Mouse (Mus musculus): Measurements from ENCODE around the gene Vps45.
"Not testable (repeated sequence)": the region's sequence is repeated elsewhere in the genome, so short reads cannot be mapped to it uniquely, and the experiment has no call there.

The Vps45 gene

DNA sequence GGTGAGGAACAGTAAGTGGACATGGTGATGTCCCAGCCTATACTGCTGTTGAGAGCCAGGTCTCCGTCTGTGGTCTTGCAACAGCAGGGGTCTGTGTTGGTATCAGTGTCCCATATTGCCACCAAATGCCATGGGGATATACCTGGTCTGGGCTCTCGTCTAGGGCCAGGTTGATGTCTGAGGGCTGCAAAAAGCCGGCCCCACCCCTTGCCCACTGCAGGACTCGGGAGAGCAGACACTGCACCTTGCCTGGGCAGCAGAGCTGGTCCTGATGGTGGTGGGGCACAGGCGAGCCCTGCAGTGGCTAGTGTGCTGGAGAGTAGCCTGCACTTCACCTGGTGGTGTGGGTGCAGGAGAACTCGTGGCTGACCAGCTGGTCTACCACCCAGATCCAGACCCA lies 19.8 kb upstream of the Vps45 start:
- no peak for DNase-seq

DNA sequence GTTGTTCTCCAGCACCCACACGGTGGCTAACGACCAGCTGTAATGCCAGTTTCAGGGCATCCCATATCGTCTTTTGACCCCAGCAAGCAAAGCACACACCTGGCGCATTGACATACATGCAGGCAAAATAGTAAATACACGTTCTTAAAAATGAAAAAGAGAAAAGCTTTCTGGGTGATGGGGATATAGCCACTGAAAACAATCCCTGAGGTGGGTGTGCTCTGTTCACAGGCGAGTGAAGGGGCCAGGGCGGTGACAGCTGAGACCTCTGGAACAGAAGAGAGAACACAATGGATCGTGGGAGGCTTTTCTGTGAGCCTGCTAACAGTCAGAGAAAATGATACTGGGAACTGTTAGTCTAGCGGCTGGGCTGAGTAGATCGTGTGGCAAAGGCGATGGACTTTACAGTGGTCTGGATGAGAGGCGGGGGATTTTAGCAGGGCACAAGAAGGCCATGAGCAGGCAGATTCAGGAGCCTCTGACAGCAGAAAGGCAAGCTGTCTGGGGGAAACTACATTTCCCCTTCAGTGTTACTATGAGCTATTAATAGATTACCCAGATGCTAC lies 14.7 kb upstream of the Vps45 start:
- DNase-seq, result no peak

DNA sequence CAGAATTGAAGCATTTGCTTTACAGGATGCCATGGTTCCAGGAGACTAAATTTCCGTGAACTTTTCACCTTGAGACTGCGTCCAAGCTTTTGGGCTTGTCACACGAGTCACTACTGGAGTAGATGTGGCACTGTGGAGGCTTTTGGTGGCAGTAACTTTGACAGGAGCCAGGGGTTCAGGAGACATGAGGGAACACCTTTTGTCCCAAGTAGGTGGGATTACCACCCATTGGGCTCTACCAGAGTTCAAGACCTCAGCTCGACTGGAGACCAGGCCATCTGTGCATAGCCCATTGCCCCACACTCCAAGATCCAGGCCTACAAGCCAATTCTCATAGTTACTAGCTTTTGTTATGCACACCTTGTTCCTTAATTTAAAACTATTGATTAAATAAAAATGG lies 12.0 kb upstream of the Vps45 start:
- DNase-seq, result no peak

DNA sequence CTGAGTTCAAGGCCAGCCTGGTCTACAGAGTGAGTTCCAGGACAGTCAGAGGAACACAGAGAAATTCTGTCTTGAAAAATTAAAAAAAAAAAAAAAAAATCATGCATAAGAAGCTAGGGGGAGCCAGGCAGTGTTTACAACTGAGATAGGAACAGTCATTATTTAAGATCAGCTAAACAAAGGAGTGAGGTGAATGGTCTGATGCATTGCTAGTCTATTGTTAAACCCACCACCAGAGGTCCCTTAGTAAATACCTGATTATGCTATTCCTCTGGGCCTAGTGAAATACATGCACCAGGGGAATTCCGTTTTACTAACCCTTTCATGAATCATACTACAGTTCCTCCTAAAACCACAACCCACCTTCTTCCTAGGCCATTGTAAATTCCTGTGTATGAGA lies 11.3 kb upstream of the Vps45 start:
- no peak for DNase-seq

DNA sequence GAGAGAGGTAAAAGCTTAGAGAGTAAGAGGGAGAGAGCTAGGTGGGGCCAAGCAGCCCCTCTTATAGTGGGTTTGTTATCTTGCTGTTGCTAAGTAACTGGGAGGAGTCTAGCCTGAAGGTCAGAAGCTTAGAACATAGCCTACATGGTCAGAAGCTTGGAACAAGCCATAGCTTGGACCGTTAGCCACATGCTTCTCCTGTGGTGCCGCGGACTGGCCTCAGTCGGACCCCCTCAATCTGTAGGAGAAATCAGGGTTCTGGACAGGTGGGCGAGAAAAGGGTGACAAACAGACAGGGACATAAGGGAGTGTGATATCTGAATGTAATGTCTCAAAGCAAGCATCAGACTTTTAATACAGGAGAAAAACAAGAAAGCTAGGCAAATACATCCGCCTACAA lies 10.8 kb upstream of the Vps45 start:
- DNase-seq, result no peak

DNA sequence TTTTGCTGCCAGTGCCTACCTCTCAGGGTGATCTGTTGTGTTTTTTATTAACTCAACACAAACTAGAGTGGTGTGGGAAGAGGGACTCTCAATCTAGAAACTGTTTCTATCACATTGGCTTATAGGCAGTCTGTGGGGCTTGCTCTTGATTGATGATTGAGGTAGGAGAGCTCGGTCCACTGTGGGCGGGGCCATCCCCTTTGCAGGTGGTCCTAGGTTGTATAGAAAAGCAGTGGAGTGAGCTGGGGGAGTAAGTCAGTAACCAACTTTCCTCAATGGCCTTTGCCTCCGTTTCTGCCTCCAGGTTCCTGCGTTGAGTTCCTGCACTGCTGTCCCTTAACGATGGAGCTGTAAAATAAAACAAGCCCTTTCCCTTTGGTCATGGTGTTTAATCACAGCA lies 8.5 kb upstream of the Vps45 start:
- DNase-seq, result no peak

DNA sequence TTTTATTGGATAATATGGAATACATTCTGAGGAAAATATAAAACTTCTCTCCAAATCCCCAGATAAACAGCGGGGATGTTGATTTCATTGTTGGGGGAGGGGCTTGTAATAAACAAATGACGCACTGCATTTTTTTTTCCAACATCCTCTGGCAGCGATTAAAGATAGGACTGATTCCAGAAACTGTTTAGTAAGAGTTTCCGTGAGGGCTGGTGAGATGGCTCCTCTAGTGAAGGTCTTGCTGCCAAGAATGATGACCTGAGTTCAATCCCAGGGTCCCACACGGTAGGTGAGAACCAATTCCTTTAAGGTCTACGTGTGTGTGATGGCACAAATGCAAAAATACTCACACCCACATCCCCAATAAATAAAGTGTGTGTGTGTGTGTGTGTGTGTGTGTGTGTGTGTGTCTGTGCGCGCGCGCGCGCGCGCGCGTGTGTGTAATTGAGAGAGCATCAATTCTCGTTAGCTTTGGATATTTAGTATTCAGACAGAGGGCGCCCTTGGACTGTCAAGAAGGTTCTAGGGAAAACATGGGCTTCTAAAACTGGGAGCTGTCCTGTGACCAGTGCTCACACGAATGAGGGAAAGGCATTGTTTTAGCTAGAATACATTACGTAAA lies 7.6 kb upstream of the Vps45 start:
- peak; percentile 45 for DNase-seq

DNA sequence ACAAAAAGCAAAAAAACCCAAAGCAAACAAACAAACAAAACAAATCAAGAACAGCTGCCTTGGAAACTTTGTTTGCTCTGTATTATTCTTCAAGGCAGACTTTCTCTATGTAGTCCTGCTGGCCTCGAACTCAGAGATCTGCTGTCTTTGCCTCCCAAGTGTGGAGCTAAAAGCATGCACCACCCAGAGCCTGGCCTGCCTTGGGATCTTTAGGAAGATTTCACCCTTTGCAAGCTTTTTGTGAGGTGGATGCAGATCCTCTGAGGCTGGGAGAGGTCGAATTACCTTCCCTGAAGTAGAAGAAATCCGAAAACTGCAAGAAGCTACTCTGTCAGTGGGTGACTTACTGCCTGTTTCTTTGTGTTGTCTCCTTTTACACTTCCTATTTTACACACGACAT lies 6.9 kb upstream of the Vps45 start:
- no peak for DNase-seq

DNA sequence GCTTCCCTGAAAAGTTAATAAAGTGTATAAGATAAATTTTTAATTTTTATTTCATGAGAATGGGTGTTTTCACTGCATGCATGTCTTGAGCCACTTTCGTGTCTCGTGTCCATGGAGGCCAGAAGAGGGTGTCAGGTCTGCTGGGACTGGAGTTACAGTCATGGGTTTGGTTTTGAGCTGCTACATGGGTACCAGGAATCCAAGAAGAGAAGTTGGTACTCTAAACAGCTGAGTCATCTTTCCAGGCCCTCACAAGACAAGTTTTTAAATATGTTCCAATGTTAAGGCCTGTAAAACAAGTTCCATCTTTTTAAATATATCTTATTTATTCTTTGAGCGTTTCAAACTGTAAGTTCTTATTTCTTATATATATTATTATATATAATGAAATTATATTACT lies 6.0 kb upstream of the Vps45 start:
- DNase-seq, result no peak

DNA sequence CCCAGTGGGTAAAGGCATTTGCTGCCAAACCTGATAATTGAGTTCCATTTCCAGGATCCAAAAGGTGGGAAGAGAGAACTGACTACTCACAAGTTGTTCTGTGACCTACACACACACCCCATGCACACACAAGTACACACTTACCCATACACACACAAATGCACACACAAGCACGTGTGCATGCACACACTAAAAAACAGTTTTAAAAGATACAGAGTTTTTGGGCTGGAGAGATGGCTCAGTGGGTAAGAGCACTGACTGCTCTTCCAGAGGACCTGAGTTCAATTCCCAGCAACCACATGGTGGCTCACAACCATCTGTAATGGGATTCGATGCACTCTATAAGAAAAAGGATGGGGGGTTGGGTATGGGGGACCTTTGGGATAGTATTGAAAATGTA lies 5.0 kb upstream of the Vps45 start:
- no peak for DNase-seq

DNA sequence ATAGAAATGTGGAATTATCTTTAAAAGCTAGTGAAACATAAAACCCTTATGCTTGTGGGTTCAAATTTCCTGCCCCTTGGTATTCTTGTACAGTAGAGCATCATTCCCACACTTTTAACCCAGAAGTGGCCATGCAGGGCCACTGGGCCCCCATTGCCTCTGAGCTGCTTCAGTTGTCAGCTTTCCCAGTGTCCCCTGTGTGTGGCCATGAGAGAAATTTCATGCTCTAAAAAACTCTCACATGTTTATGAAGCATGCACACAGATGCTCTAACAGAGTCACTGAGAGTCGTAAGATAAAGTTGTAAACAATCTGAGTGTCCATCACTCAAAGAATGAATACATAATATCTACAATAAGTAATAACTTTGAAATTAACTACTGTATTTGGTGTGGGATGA lies 1.9 kb upstream of the Vps45 start:
- no peak for DNase-seq

DNA sequence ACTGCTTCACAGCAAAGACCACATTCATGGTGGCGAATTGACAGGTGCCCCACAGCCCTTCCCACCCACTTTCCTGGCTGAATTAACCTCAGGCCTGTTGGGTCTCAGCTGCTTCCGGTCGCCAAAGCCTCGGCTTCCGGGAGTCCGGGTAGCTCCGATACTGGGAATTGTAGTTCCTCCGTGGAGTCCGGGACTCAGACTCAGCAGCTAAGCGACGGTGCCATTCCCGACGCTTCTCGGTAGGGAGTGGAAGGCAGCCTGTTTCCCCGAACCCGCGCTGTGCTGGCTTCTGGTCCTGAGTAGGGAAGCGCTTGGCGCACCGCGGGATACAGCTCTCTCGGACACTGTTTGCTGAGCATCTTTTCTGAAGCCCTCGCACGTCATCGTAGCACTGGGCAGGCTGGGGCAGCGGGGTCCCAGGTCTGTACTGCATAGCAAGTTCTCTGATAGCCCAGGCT lies 490 bp downstream of the Vps45 start:
- peak; percentile 84 for DNase-seq

DNA sequence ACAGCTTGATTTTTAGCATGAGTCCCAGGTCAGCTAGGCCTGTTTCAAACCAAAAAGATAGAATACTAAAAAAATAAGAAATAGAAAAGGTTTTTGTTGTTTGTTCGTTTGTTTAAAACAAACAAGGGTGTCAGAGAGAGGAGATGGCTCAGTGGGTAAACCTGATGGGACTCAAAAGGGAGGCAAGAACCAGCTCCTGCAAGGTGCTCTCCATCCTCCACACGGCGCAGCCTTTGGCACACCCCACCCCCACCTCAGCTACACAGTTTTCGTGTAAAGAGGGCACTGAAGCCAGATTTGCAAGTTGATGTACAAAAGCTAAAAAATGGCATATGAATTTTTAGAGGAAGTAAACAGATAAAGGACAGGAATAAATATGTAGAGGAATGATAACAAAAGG lies 2.2 kb downstream of the Vps45 start:
- DNase-seq, result no peak

DNA sequence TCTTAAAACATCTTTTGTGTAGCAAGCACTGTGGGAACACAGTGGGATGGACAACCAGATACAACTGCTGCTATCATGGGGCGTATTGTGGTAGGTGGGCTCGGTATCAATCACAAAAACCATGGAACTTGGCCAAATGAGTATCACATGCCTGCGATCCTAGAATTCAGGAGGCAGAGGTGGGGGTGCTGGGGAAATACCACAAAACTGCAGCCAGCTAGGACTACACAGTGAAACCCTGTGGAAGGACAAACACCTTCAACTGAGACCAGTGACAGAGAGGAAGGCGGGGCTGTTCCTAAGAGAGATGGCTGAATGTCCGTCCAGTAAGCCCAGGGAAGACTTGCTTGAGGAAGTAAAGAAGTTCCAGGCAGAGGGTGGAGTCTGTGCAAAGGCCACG lies 3.0 kb downstream of the Vps45 start:
- no peak for DNase-seq

DNA sequence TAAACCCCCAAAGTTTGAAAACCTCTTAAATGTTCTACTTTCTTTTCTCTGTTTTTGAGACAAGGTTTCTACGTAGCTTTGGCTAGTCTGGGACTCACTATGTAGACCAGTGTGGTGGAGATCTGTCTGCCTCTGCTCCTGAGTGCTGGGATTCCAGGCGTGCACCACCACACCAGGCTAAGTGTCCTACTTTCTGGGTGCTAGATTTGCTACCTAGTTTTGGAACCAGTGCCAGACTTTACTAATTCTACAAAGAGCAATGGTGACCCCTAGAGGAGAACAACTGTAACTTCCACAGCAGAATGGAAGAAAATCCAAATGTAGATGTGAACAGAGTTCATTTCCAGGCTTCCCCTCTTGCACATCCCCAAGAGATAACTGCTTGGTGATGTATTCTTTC lies 6.4 kb downstream of the Vps45 start:
- DNase-seq, result peak; percentile 47

DNA sequence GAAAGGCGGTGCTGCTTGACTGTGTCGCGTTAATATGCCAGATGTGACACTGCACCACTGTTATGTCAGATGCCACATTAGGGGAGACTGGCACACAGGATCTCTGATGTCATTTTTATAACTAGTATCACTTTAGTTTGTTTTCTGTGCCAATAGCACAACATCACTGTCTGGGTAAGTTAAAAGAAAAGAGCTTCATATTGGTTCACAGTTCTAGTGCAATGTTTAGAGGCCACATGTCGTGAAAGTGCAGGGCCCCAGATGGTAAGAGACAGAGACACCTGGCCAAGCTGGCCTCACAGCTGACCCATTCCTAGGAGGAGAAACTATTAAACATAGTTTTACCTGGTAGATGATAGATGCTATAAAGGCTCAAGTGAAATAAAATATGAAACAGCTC lies 7.1 kb downstream of the Vps45 start:
- DNase-seq, result no peak

DNA sequence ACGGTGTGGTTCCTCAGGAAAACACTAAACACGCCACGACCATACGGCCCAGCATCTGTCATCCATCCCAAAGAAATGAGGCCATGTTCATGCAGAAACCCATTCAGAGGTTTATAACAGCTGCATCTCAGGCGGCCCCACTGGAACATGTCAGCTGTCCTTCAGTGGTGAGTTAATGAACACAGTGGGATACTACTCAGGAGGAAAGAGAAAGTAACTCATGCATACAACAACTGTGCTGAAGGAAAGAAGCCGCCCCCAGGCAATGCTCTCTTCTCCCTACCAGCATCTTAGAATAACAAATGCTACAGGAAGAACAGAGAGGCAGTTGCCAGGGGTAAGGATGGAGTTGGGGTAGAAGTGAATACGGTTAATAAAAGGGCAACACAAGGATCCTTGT lies 7.5 kb downstream of the Vps45 start:
- no peak for DNase-seq

DNA sequence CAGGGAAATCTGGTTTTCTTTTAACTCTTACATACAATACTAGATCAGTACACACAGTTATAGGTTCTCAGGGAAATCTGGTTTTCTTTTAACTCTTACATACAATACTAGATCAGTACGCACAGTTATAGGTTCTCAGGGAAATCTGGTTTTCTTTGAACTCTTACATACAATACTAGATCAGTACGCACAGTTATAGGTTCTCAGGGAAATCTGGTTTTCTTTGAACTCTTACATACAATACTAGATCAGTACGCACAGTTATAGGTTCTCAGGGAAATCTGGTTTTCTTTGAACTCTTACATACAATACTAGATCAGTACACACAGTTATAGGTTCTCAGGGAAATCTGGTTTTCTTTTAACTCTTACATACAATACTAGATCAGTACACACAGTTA lies 13.7 kb downstream of the Vps45 start:
- DNase-seq, result not testable (repeated sequence)

DNA sequence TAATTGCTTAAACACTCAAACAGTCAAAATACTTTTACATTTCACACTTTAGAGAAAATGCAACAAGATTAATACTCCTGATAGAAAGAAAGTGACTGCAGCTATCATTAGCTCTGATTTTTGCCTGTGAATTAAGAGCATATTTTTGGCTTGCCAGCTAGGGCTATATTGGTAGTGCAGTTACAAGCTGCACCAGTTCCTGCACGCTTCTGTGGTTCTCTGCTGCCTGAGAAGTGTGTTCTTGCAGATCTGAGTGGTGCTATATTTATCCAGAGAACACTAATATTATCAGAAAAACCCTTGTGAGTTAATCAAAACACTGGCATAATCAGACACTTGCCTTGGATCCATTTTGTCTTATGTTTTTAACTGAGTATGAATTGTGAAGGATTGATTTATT lies 15.2 kb downstream of the Vps45 start:
- no peak for DNase-seq

DNA sequence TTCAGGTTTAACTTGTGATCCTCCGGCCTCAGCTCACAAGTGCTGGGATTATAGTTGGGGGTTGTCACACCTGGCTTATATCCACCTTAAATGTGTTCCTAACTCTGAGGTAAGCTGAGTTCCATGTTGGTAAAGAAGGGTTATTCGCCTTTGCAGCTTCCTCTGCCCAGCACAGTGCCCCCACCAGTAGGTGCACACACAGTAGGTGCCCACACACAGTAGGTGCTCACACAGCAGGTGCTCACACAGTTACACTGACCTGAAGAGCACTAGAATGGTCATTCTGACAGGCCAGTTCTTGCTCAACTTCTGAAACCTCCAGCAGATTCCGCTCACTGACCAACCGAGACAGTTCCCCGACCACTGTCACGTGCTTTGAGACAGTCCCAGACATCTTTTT lies 17.2 kb downstream of the Vps45 start:
- no peak for DNase-seq

DNA sequence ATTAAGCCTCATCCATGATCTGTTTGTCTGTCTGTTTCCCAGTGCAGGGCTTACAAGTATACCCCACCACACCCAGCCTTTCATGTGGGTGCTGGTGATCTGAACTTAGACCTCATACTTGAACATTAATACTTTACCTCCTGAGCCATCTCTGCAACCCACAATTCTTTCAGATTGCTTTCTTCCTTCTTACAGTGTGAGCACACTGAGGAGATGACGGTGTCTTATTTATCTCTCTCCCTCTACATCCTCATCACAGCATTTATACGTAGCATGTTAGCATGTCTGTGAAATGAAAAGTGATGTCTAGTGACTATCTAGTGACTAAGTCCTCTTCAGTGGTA lies 17.6 kb downstream of the Vps45 start:
- DNase-seq, result no peak

DNA sequence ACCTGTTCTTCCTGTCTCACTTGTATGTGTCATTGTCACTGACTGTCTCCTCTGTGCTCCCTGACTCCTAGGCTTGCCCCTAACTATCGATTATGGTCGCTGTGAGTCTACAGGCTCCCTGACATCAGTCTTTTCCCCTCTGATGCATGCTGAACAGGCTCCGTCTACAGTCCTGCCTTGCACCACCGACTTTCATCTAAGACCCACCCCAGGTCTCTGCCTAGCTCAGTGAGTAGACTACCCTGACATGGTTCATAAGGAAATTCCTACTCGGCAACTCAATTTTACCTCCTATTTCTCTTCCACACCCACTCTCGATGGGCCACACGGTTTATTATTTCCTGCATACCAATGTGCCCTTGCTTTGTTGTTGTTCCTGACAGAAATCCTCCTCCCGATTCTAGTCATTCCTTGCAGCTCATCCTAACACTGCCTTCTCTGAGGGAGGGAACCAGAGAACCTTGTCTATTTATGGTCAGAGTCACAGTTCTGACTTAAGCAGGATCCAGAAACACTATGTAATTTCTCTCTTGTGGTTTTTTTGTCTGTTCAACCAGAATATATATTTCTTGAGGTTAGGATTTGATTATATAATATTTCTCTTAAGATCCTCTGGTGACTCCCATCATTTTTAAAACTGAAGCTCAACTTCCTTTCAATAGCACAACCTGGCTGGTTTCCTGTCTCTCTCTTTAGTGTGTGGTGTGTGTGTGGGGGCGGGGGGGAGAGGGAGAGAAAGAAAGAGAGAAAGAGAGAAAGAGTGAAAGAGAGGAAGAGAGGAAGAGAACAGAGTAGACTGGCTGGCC lies 18.2 kb downstream of the Vps45 start:
- peak; percentile 12 for DNase-seq

DNA sequence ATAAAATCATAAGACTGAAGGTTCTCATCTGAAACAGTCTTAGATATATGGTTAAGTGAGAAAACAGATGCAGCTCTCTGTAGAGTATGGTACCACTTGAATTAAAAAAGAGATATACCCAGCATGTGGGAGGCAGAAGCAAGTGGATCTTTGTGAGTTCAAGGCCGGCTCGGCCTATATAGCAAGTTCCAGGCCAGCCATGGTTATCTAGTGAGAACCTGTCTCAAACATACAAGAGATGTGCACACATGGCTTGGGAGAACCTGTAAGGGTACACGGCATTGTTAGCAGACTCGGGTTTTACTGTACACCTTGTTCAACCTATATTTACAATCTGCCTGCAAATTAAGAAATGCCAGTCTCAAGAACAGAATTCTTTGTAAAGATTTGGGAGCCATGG lies 19.4 kb downstream of the Vps45 start:
- no peak for DNase-seq

DNA sequence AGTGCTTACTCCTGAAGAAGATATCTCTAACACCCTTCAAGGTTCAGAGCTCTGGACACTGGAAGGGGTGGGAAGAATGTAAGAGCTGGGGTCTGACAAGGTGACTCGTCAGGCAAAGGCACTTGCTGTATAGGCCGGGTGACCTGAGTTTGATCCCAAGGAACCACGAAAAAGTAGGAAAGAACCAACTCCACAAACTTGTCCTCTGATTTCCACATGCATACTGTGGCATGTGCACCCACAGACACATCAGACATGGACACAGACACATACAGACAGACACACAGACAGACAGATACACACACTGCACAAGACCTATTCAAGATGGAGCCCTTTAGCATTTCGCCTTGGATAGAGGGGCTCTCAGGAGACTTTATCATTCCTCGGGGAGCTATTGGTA lies 20.1 kb downstream of the Vps45 start:
- DNase-seq, result no peak

DNA sequence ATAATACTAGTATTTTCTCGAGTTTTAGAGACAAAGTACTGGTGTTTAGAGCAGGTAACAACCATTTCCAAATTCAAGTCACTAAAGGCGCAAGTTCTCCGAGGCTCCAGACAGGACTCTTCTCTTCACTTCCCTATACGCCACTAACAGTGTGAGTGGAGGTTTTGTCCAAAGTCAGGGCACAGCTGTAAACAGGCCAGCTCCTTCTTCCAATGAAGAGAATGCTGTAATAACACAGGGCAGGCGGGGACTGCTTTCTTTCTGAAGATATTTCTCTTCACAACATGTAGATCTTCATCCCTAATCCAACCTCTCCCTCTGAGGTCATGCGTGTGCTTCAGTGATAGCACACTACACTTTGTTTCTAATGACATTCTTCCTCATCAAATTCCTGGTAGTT lies 21.5 kb downstream of the Vps45 start:
- no peak for DNase-seq
